Mouse (Mus musculus) layer of hippocampus, adult 11-12 months (tissue): ENCODE measurements at regions not wholly inside any gene's neighbourhood (a gene's known extent, or its start where the extent isn't known, plus 50 kb on each side); places are given as distances from the start of the nearest gene placed in this dataset.

Source experiments
- DNase-seq: peaks from one replicate; pipeline ENCODE4 v3.0.0; 2022; ENCODE audit warnings: low spot score

GRCm38 (mm10) chr1:35429471-35429870, 579.7 kb downstream of the Plekhb2 start:
- no peak for DNase-seq

DNA sequence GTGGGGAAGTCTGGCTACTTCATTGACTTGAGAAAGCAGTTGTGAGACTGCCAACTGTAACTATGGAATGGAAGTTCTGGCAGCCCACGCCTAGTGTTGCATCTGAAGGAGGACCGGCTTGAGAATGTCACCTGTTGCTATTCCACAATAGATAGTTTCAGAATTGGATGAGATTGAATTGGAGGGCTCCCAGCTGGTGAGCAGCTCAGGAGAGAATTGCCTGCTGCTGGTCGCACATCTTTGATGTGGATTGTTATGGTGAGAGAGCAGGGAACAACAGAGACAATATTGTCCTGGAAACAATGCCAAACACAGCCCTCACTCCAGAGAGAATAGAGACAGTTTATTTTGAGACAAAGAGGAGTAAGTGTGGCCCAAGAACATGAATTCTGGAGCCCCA, 585.9 kb downstream of the Plekhb2 start:
- DNase-seq: peak; percentile 7

GRCm38 (mm10) chr1:35447345-35447744, 597.6 kb downstream of the Plekhb2 start:
- DNase-seq: peak; percentile 8

DNA sequence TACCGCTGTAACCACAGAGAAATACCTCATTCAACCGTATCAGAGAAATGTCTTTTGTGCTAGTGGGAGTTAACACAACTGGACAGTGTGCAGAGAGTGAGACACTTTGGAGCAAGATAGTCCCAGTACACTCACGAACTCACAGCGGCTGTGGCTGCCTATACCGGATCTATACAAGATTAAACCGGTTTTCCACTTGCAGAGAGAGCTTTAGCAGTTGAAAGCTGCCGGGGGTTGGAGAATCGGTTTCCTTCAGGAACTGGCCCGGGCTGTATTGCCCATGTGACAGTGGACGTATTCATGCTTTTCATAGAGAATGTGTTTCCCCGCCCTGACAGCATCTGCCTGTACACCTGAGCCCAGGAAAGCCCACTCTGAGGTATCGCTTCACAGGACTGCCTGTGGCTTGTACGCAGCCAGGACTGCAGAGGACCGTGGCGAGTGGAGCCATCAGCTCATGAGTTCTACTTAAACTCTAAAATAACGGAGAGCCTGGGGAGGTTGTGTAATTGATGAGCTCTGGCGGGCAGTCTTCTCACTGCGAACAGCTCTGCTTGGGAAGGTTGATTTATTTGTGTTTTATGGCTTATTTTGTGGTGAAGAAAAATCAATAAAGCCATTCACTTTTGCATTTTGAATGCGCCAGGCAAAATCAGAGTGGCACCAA, 602.8 kb downstream of the Plekhb2 start:
- DNase-seq: no peak

DNA sequence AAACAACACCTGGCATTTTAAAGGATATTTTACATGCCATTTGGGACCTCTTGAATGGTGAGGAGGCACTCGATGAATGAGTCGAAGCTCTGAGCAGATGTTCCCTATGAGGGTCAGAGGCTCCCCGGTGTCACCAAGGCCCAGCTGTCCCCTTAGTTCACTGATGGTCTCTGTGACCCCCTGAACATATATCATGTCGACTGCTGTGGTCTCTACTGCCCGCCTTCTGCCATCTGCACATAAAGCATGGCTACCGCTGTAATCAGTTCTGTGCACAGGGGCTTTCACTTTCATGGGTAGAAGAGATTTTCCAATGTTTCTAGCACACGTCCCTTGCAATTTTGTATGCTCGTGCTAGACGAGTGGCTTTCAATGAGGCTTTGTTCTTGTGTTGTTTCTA, 607.8 kb downstream of the Plekhb2 start:
- no peak for DNase-seq

GRCm38 (mm10) chr1:35465081-35465480, 603.1 kb upstream of the Hs6st1 start:
- DNase-seq: peak; percentile 45

DNA sequence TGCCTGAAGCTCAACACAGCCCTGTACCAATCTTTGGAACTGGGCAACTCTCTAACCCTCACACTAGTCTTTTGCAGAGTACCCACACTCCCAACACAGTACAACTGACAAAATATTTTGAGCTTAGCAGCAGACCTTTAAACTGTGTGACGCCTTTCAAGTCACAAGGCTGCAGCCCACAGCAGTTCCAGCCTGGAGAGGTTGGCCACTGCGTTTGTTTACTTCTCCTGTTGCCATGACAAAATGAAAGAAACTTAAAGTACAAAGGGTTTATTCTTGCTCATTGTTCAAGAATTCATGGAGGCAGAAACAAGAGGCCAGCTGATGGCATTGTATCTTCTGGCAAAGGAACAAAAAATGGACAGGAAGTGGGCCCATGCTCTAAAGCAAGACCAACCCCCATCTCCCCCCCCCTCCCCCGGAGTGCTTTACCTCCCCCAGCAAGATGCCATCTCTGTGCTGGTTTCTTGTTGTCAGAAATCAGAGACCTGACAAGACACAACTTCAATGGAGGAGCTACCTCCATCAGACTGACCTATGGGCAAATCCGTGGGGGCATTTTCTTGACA, 598.9 kb upstream of the Hs6st1 start:
- no peak for DNase-seq

GRCm38 (mm10) chr1:35478262-35478661, 589.9 kb upstream of the Hs6st1 start:
- no peak for DNase-seq

DNA sequence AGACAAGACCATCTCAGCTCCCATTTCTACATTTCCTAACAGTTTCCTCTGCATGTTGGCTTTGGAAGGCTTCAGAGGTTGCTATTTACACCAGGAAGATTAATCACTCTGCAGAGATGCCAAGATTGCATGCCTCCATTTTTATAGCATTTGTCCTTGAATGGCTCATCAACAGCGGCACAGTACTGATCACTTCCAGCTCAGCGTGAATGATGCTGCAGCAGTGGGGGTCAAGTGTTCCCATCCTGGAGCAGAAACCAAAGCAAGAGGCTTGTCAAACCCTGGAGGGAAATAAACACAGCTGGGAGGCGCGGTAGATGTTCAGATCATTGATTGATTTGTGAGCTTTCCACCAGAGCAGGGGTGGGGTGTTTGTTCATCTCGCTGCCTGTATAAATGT, 572.2 kb upstream of the Hs6st1 start:
- DNase-seq: no peak

DNA sequence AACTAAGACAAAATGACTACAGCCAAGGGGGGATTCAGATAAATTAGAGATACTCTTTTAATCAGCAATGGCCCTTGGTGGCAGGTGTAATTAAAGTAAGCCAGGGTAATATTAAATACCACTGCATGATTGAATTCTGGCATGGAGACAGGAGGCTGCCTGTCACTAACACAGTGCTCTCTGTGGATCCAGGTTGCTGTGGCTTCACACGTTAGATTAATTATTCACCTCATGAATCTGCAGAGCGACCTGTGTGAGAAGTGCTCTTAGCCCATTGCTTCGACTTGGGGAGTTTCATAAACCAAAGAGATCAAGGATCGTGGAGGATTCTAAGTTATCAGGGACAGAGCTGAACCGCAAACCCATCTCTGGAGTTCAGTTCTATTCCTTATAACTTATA, 545.2 kb upstream of the Hs6st1 start:
- DNase-seq: no peak

GRCm38 (mm10) chr1:35523790-35524362, 544.3 kb upstream of the Hs6st1 start:
- DNase-seq: no peak

DNA sequence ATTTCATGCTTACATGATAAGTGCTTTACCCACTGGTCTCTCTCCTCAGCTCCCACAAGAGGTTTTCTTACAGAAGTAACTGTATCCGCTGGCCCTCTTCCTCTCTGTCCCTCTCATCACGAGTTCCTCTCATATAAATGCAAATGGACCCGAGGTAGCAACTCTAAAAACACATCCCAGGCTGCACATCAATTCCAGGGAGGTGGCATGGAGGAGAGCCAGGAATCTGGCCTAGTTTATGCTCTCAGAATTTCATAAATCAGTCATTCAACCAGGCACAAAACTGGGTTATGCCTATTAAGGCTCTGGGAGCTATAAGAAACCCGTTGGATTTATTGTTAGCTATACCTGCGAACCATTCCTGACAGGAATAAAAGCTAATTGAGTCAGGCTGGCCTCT, 543.4 kb upstream of the Hs6st1 start:
- no peak for DNase-seq

DNA sequence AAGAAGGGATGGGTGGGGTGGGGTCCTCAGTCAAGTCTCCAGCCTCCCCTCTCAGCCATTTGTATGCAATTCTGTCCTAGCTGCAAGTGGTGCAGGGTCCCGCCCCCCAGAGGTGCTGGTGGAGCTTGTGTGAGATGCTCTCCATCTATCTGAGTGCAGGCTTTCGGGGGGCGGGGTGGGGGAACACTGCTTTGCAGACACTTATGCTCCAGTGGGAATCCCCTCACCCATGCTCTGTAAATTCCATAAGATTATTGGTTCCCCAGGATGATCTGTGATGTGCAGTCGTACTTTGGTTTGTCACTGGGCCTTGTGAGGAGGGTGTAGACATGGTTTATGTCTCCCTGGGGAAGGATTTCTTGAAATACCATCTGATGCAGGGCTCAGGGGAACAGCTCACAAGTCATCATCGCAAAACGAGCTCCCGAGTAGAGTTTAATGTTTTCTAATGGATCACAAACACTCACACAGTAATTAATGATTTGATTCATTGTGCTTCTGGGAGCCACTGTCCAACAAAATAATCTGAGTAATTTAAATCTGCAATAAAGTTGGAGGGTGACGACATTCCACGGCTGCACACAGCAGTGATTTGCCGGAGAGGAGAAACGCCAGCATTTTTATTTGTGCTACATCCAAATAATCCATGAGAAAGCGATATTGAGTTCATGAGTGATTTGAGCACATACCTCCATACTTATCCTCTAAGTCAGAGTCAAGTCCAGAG, 540.3 kb upstream of the Hs6st1 start:
- no peak for DNase-seq

- DNase-seq: no peak
These were observed 532.7 kb upstream of the Hs6st1 start for GRCm38 (mm10) chr1:35535470-35535869.

DNA sequence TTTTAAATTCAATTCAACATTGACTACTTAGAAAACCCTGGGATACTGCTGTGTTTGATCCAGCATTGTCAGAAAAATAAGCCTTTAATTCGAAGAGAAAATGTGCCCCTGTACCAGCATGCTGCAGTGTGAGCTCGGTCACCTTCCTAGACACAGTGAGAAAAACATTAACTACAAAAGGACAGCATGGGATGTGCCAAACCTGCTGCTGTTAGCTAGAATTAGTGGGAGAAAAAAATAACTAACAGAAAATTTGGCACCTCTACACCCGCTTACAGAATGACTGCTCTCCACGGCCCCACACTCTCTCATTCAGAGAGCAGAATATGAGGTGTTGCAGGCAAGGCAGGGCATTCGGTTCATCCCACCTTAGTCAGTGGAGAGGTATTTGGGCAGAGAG, 531.9 kb upstream of the Hs6st1 start:
- no peak for DNase-seq

GRCm38 (mm10) chr1:35548845-35549244, 519.4 kb upstream of the Hs6st1 start:
- no peak for DNase-seq

DNA sequence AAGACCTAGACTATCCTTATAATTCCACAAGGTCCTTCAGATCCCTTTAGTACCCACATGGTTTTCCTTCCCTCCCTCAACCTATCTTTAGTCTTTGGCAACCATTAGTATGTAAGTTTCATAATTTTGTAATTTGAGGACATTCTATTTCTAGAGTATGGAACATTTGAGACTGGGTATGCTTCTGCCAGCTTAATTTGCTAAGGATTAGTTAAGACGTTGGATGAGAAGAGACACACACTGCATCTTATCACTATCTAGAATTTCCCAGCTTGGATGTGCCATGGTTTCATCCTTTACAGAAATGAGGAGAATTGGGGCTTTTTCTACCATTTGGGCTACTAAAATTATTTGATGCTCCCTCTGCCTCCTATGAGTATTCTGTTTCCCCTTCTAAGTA, 516.7 kb upstream of the Hs6st1 start:
- DNase-seq: no peak

- DNase-seq: no peak
These were observed 505.4 kb upstream of the Hs6st1 start for GRCm38 (mm10) chr1:35562786-35563185.

- peak; percentile 21 for DNase-seq
These were observed 493.0 kb upstream of the Hs6st1 start for GRCm38 (mm10) chr1:35575203-35575602.

- DNase-seq: no peak
These were observed 488.8 kb upstream of the Hs6st1 start for GRCm38 (mm10) chr1:35579392-35579791.

GRCm38 (mm10) chr1:35579992-35580391, 488.2 kb upstream of the Hs6st1 start:
- DNase-seq: no peak

DNA sequence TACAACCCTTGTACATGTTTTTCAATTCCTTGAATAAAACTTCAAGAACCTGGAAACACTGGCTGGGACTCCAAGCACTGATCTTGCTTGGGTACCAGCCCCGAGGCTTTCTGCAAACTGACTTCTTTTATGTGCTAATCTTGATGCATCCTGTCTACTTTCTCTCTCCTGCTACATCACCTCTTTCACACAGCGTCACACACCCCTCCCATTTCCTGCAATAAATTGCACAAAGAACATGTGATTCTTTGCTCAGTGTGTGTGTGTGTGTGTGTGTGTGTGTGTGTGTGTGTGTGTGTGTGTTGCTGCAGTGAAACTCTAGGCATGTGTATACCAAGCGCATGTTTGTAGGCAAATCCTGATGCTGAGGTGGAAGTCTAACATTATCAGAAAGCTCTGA, 487.7 kb upstream of the Hs6st1 start:
- no peak for DNase-seq

GRCm38 (mm10) chr1:35587900-35588299, 480.3 kb upstream of the Hs6st1 start:
- no peak for DNase-seq
